In genomic region chr17:29660762-29661391, GRCm38 (mm10) we compare ENCODE assay signal across 7 mouse cellular contexts. TPM values are rescaled to one million over a fixed set of nuclear protein-coding genes. Genes with fewer than 3 reads are reported as not detected.
DNase-seq lines count a peak whose midpoint lies in the region; ATAC-seq and TF ChIP-seq lines count a peak whose summit lies in the region.

No protein-coding gene starts in this region.

- ATAC-seq in activated CD4-positive, CD25-positive, alpha-beta regulatory T cell, adult 4 months: peak; percentile 48
- ATAC-seq in forebrain, embryonic 11.5 days (replicated peaks; ENCODE audit: low FRiP score): no peak; the same call in 1 of the 2 replicates
- peak; percentile 62 for ATAC-seq in liver, embryonic 11.5 days (replicated peaks; ENCODE audit: low FRiP score)
- no peak; the same call in 1 of the 2 replicates for ATAC-seq in stomach, embryonic 15.5 days (ENCODE audit: insufficient read depth, low FRiP score, low read depth)

- H3K9me3 ChIP-seq in forebrain, embryonic 11.5 days (ENCODE audit: control insufficient read depth, low read length): no peaks in the 10 kb centered on the region
- no peaks in the 10 kb centered on the region for H3K9me3 ChIP-seq in liver, embryonic 11.5 days (ENCODE audit: control insufficient read depth, low read length)
- no peaks in the 10 kb centered on the region for H3K9me3 ChIP-seq in stomach, embryonic 15.5 days

- TF ChIP-seq CTCF in left cerebral cortex, adult 2 months (IDR thresholded peaks at IDR 0.05): no peak

- H3K4me3 ChIP-seq in left cerebral cortex, adult 2 months: peak overlapping the region; percentile 97
- H3K4me3 ChIP-seq in forebrain, embryonic 11.5 days (ENCODE audit: low read depth, low read length): peak overlapping the region; percentile 97
- peak overlapping the region; percentile 99 for H3K4me3 ChIP-seq in liver, embryonic 11.5 days (ENCODE audit: low read depth, low read length)
- H3K4me3 ChIP-seq in stomach, embryonic 15.5 days (replicated peaks): peak overlapping the region; percentile 78

- under 1% methylated on average over 39 of the region's 41 CpGs for WGBS in forebrain, embryonic 11.5 days
- under 1% methylated on average over 41 of the region's 41 CpGs for WGBS in liver, embryonic 11.5 days
- under 1% methylated on average over 40 of the region's 41 CpGs for WGBS in stomach, embryonic 15.5 days

- intact Hi-C loops in left cerebral cortex, adult 2 months (cut with DNase I): loop anchor here (2.0 kb wide), 1 partner anchor 46 kb away; the partner anchor contains the start of genes Gm28043 and Rnf8

- peaks cover 6% of the 10 kb centered on the region; the same call in 1 of the 2 replicates for H3K4me1 ChIP-seq in forebrain, embryonic 11.5 days (replicated peaks; ENCODE audit: control insufficient read depth, insufficient read depth, low read length)
- peaks cover 15% of the 10 kb centered on the region for H3K4me1 ChIP-seq in liver, embryonic 11.5 days (replicated peaks; ENCODE audit: control insufficient read depth, insufficient read depth, low read length)
- no peaks in the 10 kb centered on the region for H3K4me1 ChIP-seq in stomach, embryonic 15.5 days

- DNase-seq in left cerebral cortex, adult 2 months (ENCODE audit: extremely low spot score in 1 of 2, low spot score in 2 of 2): no peak
- DNase-seq in left cerebral cortex, adult 9 months (ENCODE audit: low spot score in 2 of 2): no peak
- DNase-seq in forebrain, embryonic 11.5 days (ENCODE audit: low spot score): no peak
- DNase-seq in liver, embryonic 11.5 days (ENCODE audit: low spot score): no peak
- no peak for DNase-seq in urinary bladder, postnatal 10 days (ENCODE audit: low spot score)

- peak overlapping the region; percentile 96 for H3K9ac ChIP-seq in forebrain, embryonic 11.5 days (ENCODE audit: low read length)
- H3K9ac ChIP-seq in liver, embryonic 11.5 days (ENCODE audit: low read depth, low read length): peak overlapping the region; percentile 97
- H3K9ac ChIP-seq in stomach, embryonic 15.5 days: peak overlapping the region; percentile 79

- no peaks in the 10 kb centered on the region for H3K27me3 ChIP-seq in forebrain, embryonic 11.5 days (ENCODE audit: control insufficient read depth, insufficient read depth, low read length)
- no peaks in the 10 kb centered on the region for H3K27me3 ChIP-seq in liver, embryonic 11.5 days (replicated peaks; ENCODE audit: control insufficient read depth, insufficient read depth, low read length)
- H3K27me3 ChIP-seq in stomach, embryonic 15.5 days (replicated peaks): no peaks in the 10 kb centered on the region

- H3K4me2 ChIP-seq in forebrain, embryonic 11.5 days (ENCODE audit: low read depth, low read length, severe bottlenecking): peak overlapping the region; percentile 88
- H3K4me2 ChIP-seq in liver, embryonic 11.5 days: peak overlapping the region; percentile 95
- H3K4me2 ChIP-seq in stomach, embryonic 15.5 days: peak overlapping the region; percentile 83

- peak overlapping the region; percentile 87 for H3K27ac ChIP-seq in left cerebral cortex, adult 2 months
- peak overlapping the region; percentile 76 for H3K27ac ChIP-seq in forebrain, embryonic 11.5 days (ENCODE audit: low read depth, low read length)
- peak overlapping the region; percentile 97 for H3K27ac ChIP-seq in liver, embryonic 11.5 days (ENCODE audit: low read depth, low read length)
- peak overlapping the region; percentile 93 for H3K27ac ChIP-seq in stomach, embryonic 15.5 days

- H3K36me3 ChIP-seq in forebrain, embryonic 11.5 days (ENCODE audit: control insufficient read depth, insufficient read depth, low read length): peaks cover 4% of the 10 kb centered on the region; the same call in 1 of the 2 replicates
- peaks cover 11% of the 10 kb centered on the region for H3K36me3 ChIP-seq in liver, embryonic 11.5 days (ENCODE audit: control insufficient read depth, insufficient read depth, low read length)
- H3K36me3 ChIP-seq in stomach, embryonic 15.5 days: peaks cover 5% of the 10 kb centered on the region; the same call in 1 of the 2 replicates

RNA-seq across cellular contexts. Expression of gene Cmtr1, which starts 0.5 kb away (rescaled TPM):
- total RNA-seq in left cerebral cortex, adult 2 months (2021): 100 to 1,000 TPM; 107 to 132 TPM
- polyA plus RNA-seq in activated CD4-positive, CD25-positive, alpha-beta regulatory T cell, adult 4 months (2017; shearing (Covaris generic)): 10 to 100 TPM; 68.2 to 93.5 TPM
- 144 and 150 TPM in 2 replicates for polyA plus RNA-seq in forebrain, embryonic 11.5 days (2014; fragmentation: Nextera tagmentation; extraction: Ambion mirVana)
- 126 and 130 TPM in 2 replicates for polyA plus RNA-seq in liver, embryonic 11.5 days (2014; fragmentation: Nextera tagmentation; extraction: Ambion mirVana)
- polyA plus RNA-seq in stomach, embryonic 15.5 days (2015; fragmentation: Nextera tagmentation; extraction: Ambion mirVana): 95.8 and 97.9 TPM in 2 replicates

RNA-seq across cellular contexts. Expression of gene Gm28043, which starts 46.2 kb away (rescaled TPM):
- 1 to 10 TPM; 4.5 to 4.8 TPM for total RNA-seq in left cerebral cortex, adult 2 months (2021)
- polyA plus RNA-seq in activated CD4-positive, CD25-positive, alpha-beta regulatory T cell, adult 4 months (2017; shearing (Covaris generic)): 1 to 10 TPM; 2.4 to 4.2 TPM
- polyA plus RNA-seq in forebrain, embryonic 11.5 days (2014; fragmentation: Nextera tagmentation; extraction: Ambion mirVana): 3.5 and 5.0 TPM in 2 replicates
- 2.0 and 2.6 TPM in 2 replicates for polyA plus RNA-seq in liver, embryonic 11.5 days (2014; fragmentation: Nextera tagmentation; extraction: Ambion mirVana)
- polyA plus RNA-seq in stomach, embryonic 15.5 days (2015; fragmentation: Nextera tagmentation; extraction: Ambion mirVana): 2.6 and 3.0 TPM in 2 replicates

RNA-seq across cellular contexts. Expression of gene Rnf8, which starts 46.3 kb away (rescaled TPM):
- 10 to 100 TPM; 67.2 to 76.2 TPM for total RNA-seq in left cerebral cortex, adult 2 months (2021)
- polyA plus RNA-seq in activated CD4-positive, CD25-positive, alpha-beta regulatory T cell, adult 4 months (2017; shearing (Covaris generic)): 10 to 100 TPM; 18.4 to 24.2 TPM
- polyA plus RNA-seq in forebrain, embryonic 11.5 days (2014; fragmentation: Nextera tagmentation; extraction: Ambion mirVana): 112 and 124 TPM in 2 replicates
- 76.9 and 77.1 TPM in 2 replicates for polyA plus RNA-seq in liver, embryonic 11.5 days (2014; fragmentation: Nextera tagmentation; extraction: Ambion mirVana)
- 66.3 and 70.8 TPM in 2 replicates for polyA plus RNA-seq in stomach, embryonic 15.5 days (2015; fragmentation: Nextera tagmentation; extraction: Ambion mirVana)

RNA-seq across cellular contexts. Expression of gene Ccdc167, which starts 56.0 kb away (rescaled TPM):
- 10 to 100 TPM; 13.9 to 17.3 TPM for total RNA-seq in left cerebral cortex, adult 2 months (2021)
- 1 to 10 TPM; 7.1 to 9.3 TPM for polyA plus RNA-seq in activated CD4-positive, CD25-positive, alpha-beta regulatory T cell, adult 4 months (2017; shearing (Covaris generic))
- 13.7 and 17.0 TPM in 2 replicates for polyA plus RNA-seq in forebrain, embryonic 11.5 days (2014; fragmentation: Nextera tagmentation; extraction: Ambion mirVana)
- 15.2 and 15.4 TPM in 2 replicates for polyA plus RNA-seq in liver, embryonic 11.5 days (2014; fragmentation: Nextera tagmentation; extraction: Ambion mirVana)
- polyA plus RNA-seq in stomach, embryonic 15.5 days (2015; fragmentation: Nextera tagmentation; extraction: Ambion mirVana): 13.0 and 14.1 TPM in 2 replicates

Comparison
In these comparisons a context has a peak if more than half of its experiments do, and no peak if none do; other contexts are left out.
1. ATAC-seq: peak in activated CD4-positive, CD25-positive, alpha-beta regulatory T cell, adult 4 months (single experiment) and liver, embryonic 11.5 days (single experiment); none in forebrain, embryonic 11.5 days (single experiment) and stomach, embryonic 15.5 days (single experiment).
2. Peak in every context shown above with its lines, with median percentiles within 50 percentile points of each other: H3K27ac ChIP-seq, H3K4me3 ChIP-seq, H3K4me2 ChIP-seq and H3K9ac ChIP-seq.